Mouse (Mus musculus) MEL (cell line): ENCODE measurements around the gene Stim1.

Experiments used
- EP300 ChIP-seq, 2 experiments: IDR thresholded peaks; 2 replicates each; pipeline ENCODE4 v1.6.1; 2011; ENCODE audit warnings: improper control_type of control experiment in 2 of 2, low read length in 2 of 2, low read depth in 1 of 2, mild to moderate bottlenecking in 1 of 2
- GATA1 ChIP-seq: IDR thresholded peaks from 2 replicates; pipeline ENCODE4 v1.6.1; 2011; ENCODE audit warnings: low read depth, low read length, improper control_type of control experiment
- MAX ChIP-seq: IDR thresholded peaks from 2 replicates; pipeline ENCODE4 v1.6.1; 2011; ENCODE audit warnings: low read length, improper control_type of control experiment
- RAD21 ChIP-seq: IDR thresholded peaks from 2 replicates; pipeline ENCODE4 v1.6.1; 2011; ENCODE audit warnings: mild to moderate bottlenecking, low read depth, low read length, improper control_type of control experiment

DNA sequence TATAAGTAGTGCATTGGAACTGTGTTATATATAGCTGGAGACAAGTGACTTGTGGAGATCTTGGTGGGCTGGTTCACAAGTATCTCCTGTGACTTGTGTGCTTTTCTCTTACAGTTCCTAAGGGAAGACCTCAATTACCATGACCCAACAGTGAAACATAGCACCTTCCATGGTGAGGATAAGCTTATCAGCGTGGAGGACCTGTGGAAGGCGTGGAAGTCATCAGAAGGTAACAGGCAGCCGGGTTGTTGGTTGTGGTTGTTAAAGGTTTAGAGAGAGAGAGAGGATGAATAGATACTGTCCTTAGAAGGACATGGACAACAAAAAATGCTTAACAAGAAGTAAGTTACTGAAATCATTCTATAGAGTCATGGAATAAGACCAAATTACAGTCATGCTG is 118.4 kb downstream of the Stim1 start:
- TF ChIP-seq EP300 (IDR thresholded peaks at IDR 0.05; ENCODE audit: low read depth in 1 of 2, low read length in 2 of 2) (no peak), RAD21 (no peak), MAX (no peak), GATA1 (no peak)
